Mouse (Mus musculus): ENCODE measurements around the gene Cmtm2b. TPM values are rescaled to one million over a fixed set of nuclear protein-coding genes. Genes with fewer than 3 reads are reported as not detected.

The Cmtm2b gene
- polyA plus RNA-seq, 1 experiment from 2014 or later, result not detected

- ATAC-seq (ENCODE audit: insufficient number of reproducible peaks, low FRiP score), result no peak
- Histone ChIP-seq H3K9ac (no peak overlapping the region), H3K4me1 (replicated peaks) (peaks cover 35% of the 10 kb centered on the region), H3K27ac (ENCODE audit: poor library complexity, severe bottlenecking) (no peak overlapping the region), H3K4me3 (no peak overlapping the region), H3K36me3 (peaks cover 31% of the 10 kb centered on the region), H3K27me3 (replicated peaks) (no peaks in the 10 kb centered on the region), H3K9me3 (replicated peaks) (no peaks in the 10 kb centered on the region), H3K4me2 (no peak overlapping the region; the same call in 1 of the 2 replicates)
- WGBS, result 54% methylated on average over 5 of the region's 5 CpGs
Observed at GRCm38 (mm10) chr8:104342426-104342825, 20.4 kb downstream of the Cmtm2b start.

DNA sequence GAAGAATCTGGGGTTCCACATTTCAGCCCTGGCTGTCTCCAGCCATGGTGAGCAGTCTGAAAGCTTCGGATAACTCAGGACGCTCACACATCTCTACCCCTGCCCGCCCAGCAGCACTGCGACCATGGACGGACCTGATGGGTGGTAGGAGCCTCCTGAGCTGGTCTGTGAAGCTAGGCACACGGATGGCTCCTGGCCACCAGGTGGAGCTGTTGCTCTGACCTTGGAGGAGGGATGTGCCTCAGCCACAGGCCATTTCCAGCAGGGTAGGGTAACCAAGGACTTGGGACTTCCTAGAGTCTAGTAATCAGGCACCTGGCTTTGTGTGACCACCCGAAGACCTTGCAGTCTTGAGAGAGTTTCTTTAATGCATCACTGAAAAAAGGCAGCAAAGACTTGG lies 21.9 kb downstream of the Cmtm2b start:
- Histone ChIP-seq H3K4me1 (replicated peaks) (peaks cover 37% of the 10 kb centered on the region), H3K9me3 (replicated peaks) (no peaks in the 10 kb centered on the region), H3K36me3 (peaks cover 41% of the 10 kb centered on the region), H3K27me3 (replicated peaks) (no peaks in the 10 kb centered on the region), H3K27ac (ENCODE audit: poor library complexity, severe bottlenecking) (no peak overlapping the region), H3K4me2 (no peak overlapping the region), H3K4me3 (no peak overlapping the region), H3K9ac (no peak overlapping the region)
- 13% methylated on average over 7 of the region's 7 CpGs for WGBS
- ATAC-seq (ENCODE audit: insufficient number of reproducible peaks, low FRiP score), result peak; percentile 33; the same call in 1 of the 2 replicates

DNA sequence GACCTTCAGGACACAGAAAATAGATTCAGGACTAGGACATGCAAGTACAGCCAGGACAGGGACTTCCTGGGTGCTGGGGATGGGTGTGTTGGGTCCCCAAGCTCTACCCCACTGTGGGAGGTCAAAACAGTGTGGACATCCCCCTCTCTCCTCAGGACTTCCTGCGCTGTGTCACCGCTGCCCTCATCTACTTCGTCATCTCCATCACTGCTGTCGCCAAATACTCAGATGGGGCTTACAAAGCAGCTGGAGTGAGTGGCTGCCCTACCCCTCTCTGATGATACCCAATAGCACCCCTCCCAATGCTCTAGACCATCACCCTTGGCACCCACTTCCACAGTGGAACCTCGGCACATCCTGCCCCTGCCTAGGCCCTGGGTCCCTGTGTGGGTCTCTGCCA lies 22.6 kb downstream of the Cmtm2b start:
- ATAC-seq (ENCODE audit: insufficient number of reproducible peaks, low FRiP score), result no peak
- no peak overlapping the region for H3K4me3 ChIP-seq
- 86% methylated on average over 5 of the region's 5 CpGs for WGBS
- no peaks in the 10 kb centered on the region for H3K27me3 ChIP-seq (replicated peaks)
- no peaks in the 10 kb centered on the region for H3K9me3 ChIP-seq (replicated peaks)
- H3K27ac ChIP-seq (ENCODE audit: poor library complexity, severe bottlenecking), result no peak overlapping the region
- peaks cover 41% of the 10 kb centered on the region for H3K36me3 ChIP-seq
- H3K4me2 ChIP-seq, result no peak overlapping the region
- H3K9ac ChIP-seq, result no peak overlapping the region
- peaks cover 37% of the 10 kb centered on the region for H3K4me1 ChIP-seq (replicated peaks)

DNA sequence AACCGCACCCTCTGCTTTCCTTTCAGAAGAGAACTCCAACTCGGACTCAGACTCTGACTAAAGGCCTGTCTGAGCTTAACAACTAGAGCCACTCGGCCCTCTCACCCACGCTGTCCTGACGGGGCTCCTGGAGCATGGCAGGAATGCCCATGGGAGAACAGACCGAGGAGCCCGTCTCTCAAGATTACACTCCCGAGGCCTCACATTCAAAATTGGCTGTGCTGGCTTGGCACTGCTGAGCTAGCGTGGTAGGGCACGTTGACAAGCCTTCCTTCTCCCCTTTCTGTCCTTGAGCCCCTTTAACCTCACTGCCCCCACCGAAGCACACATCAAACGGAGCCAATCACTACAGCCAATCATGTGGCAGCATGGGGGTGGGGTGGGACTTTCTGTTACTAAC lies 24.7 kb downstream of the Cmtm2b start:
- Histone ChIP-seq H3K4me1 (replicated peaks) (peaks cover 31% of the 10 kb centered on the region), H3K27me3 (replicated peaks) (no peaks in the 10 kb centered on the region), H3K27ac (ENCODE audit: poor library complexity, severe bottlenecking) (no peak overlapping the region), H3K36me3 (peaks cover 41% of the 10 kb centered on the region), H3K9me3 (replicated peaks) (no peaks in the 10 kb centered on the region), H3K4me2 (no peak overlapping the region), H3K4me3 (no peak overlapping the region), H3K9ac (peak overlapping the region; percentile 29; the same call in 1 of the 2 replicates)
- WGBS, result 32% methylated on average over 12 of the region's 12 CpGs
- ATAC-seq (ENCODE audit: insufficient number of reproducible peaks, low FRiP score), result no peak

DNA sequence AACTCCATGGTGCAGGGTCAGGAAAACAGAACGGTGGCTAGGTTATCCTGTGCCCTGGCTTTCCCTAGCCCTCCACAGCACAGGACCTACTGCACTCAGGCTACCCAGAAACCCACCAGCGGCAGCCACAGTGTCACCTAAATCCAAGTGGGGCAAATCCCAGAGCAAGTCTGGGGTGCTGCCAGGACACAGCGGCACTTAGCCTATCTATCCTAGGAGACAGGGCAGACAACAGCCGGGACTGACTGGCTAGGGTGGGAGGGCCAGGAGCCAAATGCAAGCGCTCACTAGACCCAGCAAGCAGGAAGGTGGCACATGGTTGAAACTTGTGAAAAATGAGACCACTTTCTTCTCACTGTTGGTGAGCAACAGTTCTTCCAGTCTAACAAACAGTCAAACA lies 26.9 kb downstream of the Cmtm2b start:
- H3K27ac ChIP-seq (ENCODE audit: poor library complexity, severe bottlenecking), result no peak overlapping the region
- peaks cover 45% of the 10 kb centered on the region for H3K36me3 ChIP-seq
- H3K27me3 ChIP-seq (replicated peaks), result no peaks in the 10 kb centered on the region
- WGBS, result 61% methylated on average over 5 of the region's 5 CpGs
- H3K4me2 ChIP-seq, result no peak overlapping the region
- no peaks in the 10 kb centered on the region for H3K9me3 ChIP-seq (replicated peaks)
- H3K9ac ChIP-seq, result no peak overlapping the region
- ATAC-seq (ENCODE audit: insufficient number of reproducible peaks, low FRiP score), result no peak
- no peak overlapping the region for H3K4me3 ChIP-seq
- H3K4me1 ChIP-seq (replicated peaks), result peaks cover 24% of the 10 kb centered on the region

DNA sequence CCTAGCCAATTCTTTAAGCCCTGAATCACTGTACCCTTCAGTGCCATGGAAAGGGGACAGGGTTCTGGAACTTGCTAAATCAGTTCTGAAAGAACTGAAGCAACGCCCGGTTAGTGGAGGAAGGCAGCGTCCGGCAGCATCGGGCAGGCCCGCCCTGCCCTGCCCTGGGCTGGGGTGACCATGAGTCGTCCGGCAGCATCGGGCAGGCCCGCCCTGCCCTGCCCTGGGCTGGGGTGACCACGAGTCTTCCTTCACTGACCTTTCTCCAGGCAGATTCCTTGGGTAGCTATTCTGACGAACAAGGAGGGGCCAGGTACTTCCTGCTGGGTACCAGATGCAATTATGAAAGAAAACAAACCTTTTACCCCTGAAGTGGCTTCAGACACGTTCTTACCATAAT lies 28.0 kb downstream of the Cmtm2b start:
- Histone ChIP-seq H3K4me2 (no peak overlapping the region), H3K4me3 (no peak overlapping the region), H3K27me3 (replicated peaks) (no peaks in the 10 kb centered on the region), H3K9ac (no peak overlapping the region), H3K4me1 (replicated peaks) (peaks cover 17% of the 10 kb centered on the region), H3K36me3 (peaks cover 47% of the 10 kb centered on the region), H3K27ac (ENCODE audit: poor library complexity, severe bottlenecking) (no peak overlapping the region), H3K9me3 (replicated peaks) (no peaks in the 10 kb centered on the region)
- no peak for ATAC-seq (ENCODE audit: insufficient number of reproducible peaks, low FRiP score)
- WGBS, result 79% methylated on average over 13 of the region's 13 CpGs

GRCm38 (mm10) chr8:104353186-104353585 lies 31.2 kb downstream of the Cmtm2b start:
- no peak for ATAC-seq (ENCODE audit: insufficient number of reproducible peaks, low FRiP score)
- H3K27ac ChIP-seq (ENCODE audit: poor library complexity, severe bottlenecking), result no peak overlapping the region
- H3K9ac ChIP-seq, result no peak overlapping the region
- H3K36me3 ChIP-seq, result peaks cover 23% of the 10 kb centered on the region
- peaks cover 7% of the 10 kb centered on the region for H3K4me1 ChIP-seq (replicated peaks)
- no peaks in the 10 kb centered on the region for H3K9me3 ChIP-seq (replicated peaks)
- H3K27me3 ChIP-seq (replicated peaks), result no peaks in the 10 kb centered on the region
- WGBS, result 58% methylated on average over 5 of the region's 5 CpGs
- no peak overlapping the region for H3K4me3 ChIP-seq
- no peak overlapping the region for H3K4me2 ChIP-seq

DNA sequence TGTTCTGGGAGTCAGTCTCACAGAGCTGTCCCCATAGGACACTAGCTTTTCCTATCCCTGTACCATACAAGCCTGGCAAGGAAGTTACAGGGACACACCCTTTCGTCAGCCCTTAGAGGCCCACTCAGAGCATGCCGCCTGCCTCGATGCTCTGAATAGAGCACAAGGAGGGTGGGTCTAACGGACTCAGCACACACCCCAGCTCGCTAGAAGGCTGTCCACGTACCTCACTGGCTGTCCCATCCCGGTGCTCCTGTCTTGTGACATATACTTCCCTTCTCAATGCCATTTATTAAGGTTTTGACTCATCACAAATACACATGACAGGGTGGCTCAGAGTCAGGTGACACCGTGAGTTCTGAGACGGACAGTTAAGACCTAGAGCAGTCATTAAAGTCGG lies 32.5 kb downstream of the Cmtm2b start:
- Histone ChIP-seq H3K27me3 (replicated peaks) (no peaks in the 10 kb centered on the region), H3K27ac (ENCODE audit: poor library complexity, severe bottlenecking) (no peak overlapping the region), H3K36me3 (peaks cover 19% of the 10 kb centered on the region), H3K9me3 (replicated peaks) (no peaks in the 10 kb centered on the region), H3K4me2 (no peak overlapping the region), H3K4me3 (no peak overlapping the region), H3K4me1 (replicated peaks) (peaks cover 5% of the 10 kb centered on the region), H3K9ac (no peak overlapping the region)
- 87% methylated on average over 10 of the region's 10 CpGs for WGBS
- ATAC-seq (ENCODE audit: insufficient number of reproducible peaks, low FRiP score), result no peak

DNA sequence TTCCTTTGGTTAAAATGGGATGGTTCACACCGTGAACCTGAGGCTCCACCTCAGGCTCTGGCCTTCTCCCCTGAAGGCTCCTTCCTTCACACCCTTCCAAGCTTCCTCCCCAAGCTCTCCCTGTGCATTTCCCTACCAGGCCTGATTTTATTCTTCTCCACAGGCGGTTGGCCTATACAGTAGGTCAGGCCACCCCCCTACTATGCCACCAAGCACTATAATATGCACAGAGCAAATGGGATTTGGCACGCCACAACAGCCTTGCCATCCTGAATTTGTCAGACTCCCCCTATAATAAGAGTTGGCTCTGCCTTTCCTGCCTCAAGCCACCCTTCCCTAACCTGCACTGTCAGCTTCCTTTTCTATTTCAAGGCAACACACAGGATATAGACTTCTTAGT lies 36.6 kb downstream of the Cmtm2b start:
- Histone ChIP-seq H3K9me3 (replicated peaks) (no peaks in the 10 kb centered on the region), H3K9ac (no peak overlapping the region), H3K4me3 (no peak overlapping the region), H3K4me2 (no peak overlapping the region), H3K4me1 (replicated peaks) (peaks cover 14% of the 10 kb centered on the region), H3K27me3 (replicated peaks) (no peaks in the 10 kb centered on the region), H3K27ac (ENCODE audit: poor library complexity, severe bottlenecking) (no peak overlapping the region), H3K36me3 (peaks cover 17% of the 10 kb centered on the region)
- ATAC-seq (ENCODE audit: insufficient number of reproducible peaks, low FRiP score), result no peak
- 76% methylated on average over 3 of the region's 3 CpGs for WGBS

GRCm38 (mm10) chr8:104359778-104360456 lies 37.9 kb downstream of the Cmtm2b start:
- Histone ChIP-seq H3K4me1 (replicated peaks) (peaks cover 14% of the 10 kb centered on the region), H3K27ac (ENCODE audit: poor library complexity, severe bottlenecking) (no peak overlapping the region), H3K4me2 (no peak overlapping the region), H3K36me3 (peaks cover 6% of the 10 kb centered on the region), H3K9me3 (replicated peaks) (peaks cover under 1% of the 10 kb centered on the region; the same call in 1 of the 2 replicates), H3K27me3 (replicated peaks) (no peaks in the 10 kb centered on the region), H3K4me3 (no peak overlapping the region), H3K9ac (no peak overlapping the region)
- WGBS, result 76% methylated on average over 15 of the region's 15 CpGs
- no peak for ATAC-seq (ENCODE audit: insufficient number of reproducible peaks, low FRiP score)

GRCm38 (mm10) chr8:104365695-104366094 lies 43.7 kb downstream of the Cmtm2b start:
- no peak overlapping the region for H3K27ac ChIP-seq (ENCODE audit: poor library complexity, severe bottlenecking)
- H3K36me3 ChIP-seq, result peaks cover 10% of the 10 kb centered on the region
- 91% methylated on average over 9 of the region's 9 CpGs for WGBS
- no peak overlapping the region for H3K4me3 ChIP-seq
- H3K4me1 ChIP-seq (replicated peaks), result peaks cover 14% of the 10 kb centered on the region
- no peak overlapping the region for H3K9ac ChIP-seq
- H3K27me3 ChIP-seq (replicated peaks), result no peaks in the 10 kb centered on the region
- no peak for ATAC-seq (ENCODE audit: insufficient number of reproducible peaks, low FRiP score)
- H3K4me2 ChIP-seq, result no peak overlapping the region
- peaks cover 11% of the 10 kb centered on the region; the same call in 1 of the 2 replicates for H3K9me3 ChIP-seq (replicated peaks)

- H3K4me1 ChIP-seq (replicated peaks), result peaks cover 14% of the 10 kb centered on the region
- no peaks in the 10 kb centered on the region for H3K27me3 ChIP-seq (replicated peaks)
- no peak for ATAC-seq (ENCODE audit: insufficient number of reproducible peaks, low FRiP score)
- WGBS, result 72% methylated on average over 5 of the region's 5 CpGs
- no peak overlapping the region for H3K9ac ChIP-seq
- H3K27ac ChIP-seq (ENCODE audit: poor library complexity, severe bottlenecking), result no peak overlapping the region
- peaks cover 11% of the 10 kb centered on the region; the same call in 1 of the 2 replicates for H3K9me3 ChIP-seq (replicated peaks)
- H3K36me3 ChIP-seq, result peaks cover 10% of the 10 kb centered on the region
- no peak overlapping the region for H3K4me2 ChIP-seq
- H3K4me3 ChIP-seq, result no peak overlapping the region
Observed at GRCm38 (mm10) chr8:104367398-104367797, 45.4 kb downstream of the Cmtm2b start.

Data from heart, embryonic 12.5 days (tissue).